In genomic region chr5:24388246-24388915, GRCm38 (mm10) we compare ENCODE assay signal across 8 mouse cellular contexts. TPM values are rescaled to one million over a fixed set of nuclear protein-coding genes. Genes with fewer than 3 reads are reported as not detected.
A peak's percentile ranks its signal among the peaks of the same experiment; 100 is the strongest.
DNase-seq lines count a peak whose midpoint lies in the region; ATAC-seq and TF ChIP-seq lines count a peak whose summit lies in the region.

No protein-coding gene starts in this region.

- H3K9me3 ChIP-seq in kidney, postnatal 0 days (replicated peaks; ENCODE audit: low read length) = no peaks in the 10 kb centered on the region
- no peaks in the 10 kb centered on the region for H3K9me3 ChIP-seq in hindbrain, embryonic 15.5 days
- no peaks in the 10 kb centered on the region for H3K9me3 ChIP-seq in midbrain, embryonic 16.5 days (replicated peaks; ENCODE audit: control insufficient read depth, low read length, poor library complexity, severe bottlenecking)

- no peak for TF ChIP-seq CTCF in kidney, postnatal 0 days (IDR thresholded peaks at IDR 0.05; ENCODE audit: low read depth)

- peak; percentile 10 for DNase-seq in kidney, postnatal 0 days (ENCODE audit: low spot score)
- no peak for DNase-seq in kidney, postnatal 14 days
- no peak for DNase-seq in retina, postnatal 1 day
- no peak for DNase-seq in cerebellum, postnatal 14 days

- peak overlapping the region; percentile 94 for H3K4me2 ChIP-seq in kidney, postnatal 0 days (ENCODE audit: low read length)
- peak overlapping the region; percentile 99 for H3K4me2 ChIP-seq in hindbrain, embryonic 15.5 days
- H3K4me2 ChIP-seq in midbrain, embryonic 16.5 days (ENCODE audit: low read length) = peak overlapping the region; percentile 96

- ATAC-seq in kidney, postnatal 0 days (replicated peaks; ENCODE audit: low FRiP score, low read depth) = no peak
- ATAC-seq in hindbrain, embryonic 15.5 days (ENCODE audit: low FRiP score, low read depth) = no peak
- no peak for ATAC-seq in midbrain, embryonic 16.5 days
- no peak for ATAC-seq in activated CD4-positive, CD25-positive, alpha-beta regulatory T cell, adult 4 months

- peaks cover 15% of the 10 kb centered on the region for H3K4me1 ChIP-seq in kidney, postnatal 0 days (replicated peaks; ENCODE audit: insufficient read depth, low read length)
- peaks cover 15% of the 10 kb centered on the region for H3K4me1 ChIP-seq in brown adipose tissue, adult 24 weeks (ENCODE audit: control insufficient read depth, insufficient read depth, insufficient read length, low read length)
- H3K4me1 ChIP-seq in hindbrain, embryonic 15.5 days (replicated peaks) = peaks cover 34% of the 10 kb centered on the region
- H3K4me1 ChIP-seq in midbrain, embryonic 16.5 days (ENCODE audit: control insufficient read depth, insufficient read depth, low read length) = peaks cover 17% of the 10 kb centered on the region; the same call in 1 of the 2 replicates

- H3K27me3 ChIP-seq in kidney, postnatal 0 days (ENCODE audit: insufficient read depth, low read length) = peaks cover 6% of the 10 kb centered on the region; the same call in 1 of the 2 replicates
- H3K27me3 ChIP-seq in hindbrain, embryonic 15.5 days = peaks cover 25% of the 10 kb centered on the region
- peaks cover 29% of the 10 kb centered on the region for H3K27me3 ChIP-seq in midbrain, embryonic 16.5 days (ENCODE audit: control insufficient read depth, insufficient read depth, low read depth, low read length)

- H3K4me3 ChIP-seq in kidney, postnatal 0 days (replicated peaks; ENCODE audit: low read depth, low read length) = peak overlapping the region; percentile 43
- H3K4me3 ChIP-seq in brown adipose tissue, adult 24 weeks (ENCODE audit: insufficient read depth, low read depth, low read length) = peak overlapping the region; percentile 48
- H3K4me3 ChIP-seq in hindbrain, embryonic 15.5 days = peak overlapping the region; percentile 50
- H3K4me3 ChIP-seq in midbrain, embryonic 16.5 days (ENCODE audit: low read depth, low read length) = peak overlapping the region; percentile 54

- peak overlapping the region; percentile 59 for H3K9ac ChIP-seq in kidney, postnatal 0 days (ENCODE audit: low read depth, low read length)
- H3K9ac ChIP-seq in hindbrain, embryonic 15.5 days = peak overlapping the region; percentile 50
- peak overlapping the region; percentile 70 for H3K9ac ChIP-seq in midbrain, embryonic 16.5 days (ENCODE audit: low read depth, low read length)

- H3K36me3 ChIP-seq in kidney, postnatal 0 days (ENCODE audit: insufficient read depth, low read length) = no peaks in the 10 kb centered on the region
- no peaks in the 10 kb centered on the region for H3K36me3 ChIP-seq in hindbrain, embryonic 15.5 days
- H3K36me3 ChIP-seq in midbrain, embryonic 16.5 days (ENCODE audit: control insufficient read depth, insufficient read depth, low read length) = no peaks in the 10 kb centered on the region

- WGBS in kidney, postnatal 0 days = 28% methylated on average over 25 of the region's 26 CpGs
- 23% methylated on average over 26 of the region's 26 CpGs for WGBS in hindbrain, embryonic 15.5 days
- WGBS in midbrain, embryonic 16.5 days = 24% methylated on average over 26 of the region's 26 CpGs

- no peak overlapping the region; the same call in 1 of the 2 replicates for H3K27ac ChIP-seq in kidney, postnatal 0 days
- H3K27ac ChIP-seq in brown adipose tissue, adult 24 weeks (replicated peaks; ENCODE audit: low read depth, low read length) = no peak overlapping the region
- H3K27ac ChIP-seq in hindbrain, embryonic 15.5 days (replicated peaks) = peak overlapping the region; percentile 60
- peak overlapping the region; percentile 42 for H3K27ac ChIP-seq in midbrain, embryonic 16.5 days (ENCODE audit: low read length)

RNA-seq across cellular contexts. Expression of gene Atg9b, which starts 3.6 kb away (rescaled TPM):
- polyA plus RNA-seq in kidney, postnatal 0 days (2015; fragmentation: Nextera tagmentation; extraction: Ambion mirVana) = 0.59 and 0.60 TPM in 2 replicates
- polyA plus RNA-seq in brown adipose tissue, adult 24 weeks (2012; ENCODE audit: insufficient read depth, insufficient read length, missing spikeins) = 5.8 and 6.2 TPM in 2 replicates
- 2.9 and 3.6 TPM in 2 replicates for polyA plus RNA-seq in hindbrain, embryonic 15.5 days (2015; fragmentation: Nextera tagmentation; extraction: Ambion mirVana)
- 3.8 and 4.4 TPM in 2 replicates for polyA plus RNA-seq in midbrain, embryonic 16.5 days (2015; fragmentation: Nextera tagmentation; extraction: Ambion mirVana)
- polyA plus RNA-seq in activated CD4-positive, CD25-positive, alpha-beta regulatory T cell, adult 4 months (2017; shearing (Covaris generic)) = 1 to 10 TPM; 2.2 to 2.9 TPM

RNA-seq across cellular contexts. Expression of gene Abcb8, which starts 5.1 kb away (rescaled TPM):
- 48.6 and 51.7 TPM in 2 replicates for polyA plus RNA-seq in kidney, postnatal 0 days (2015; fragmentation: Nextera tagmentation; extraction: Ambion mirVana)
- 107 and 122 TPM in 2 replicates for polyA plus RNA-seq in brown adipose tissue, adult 24 weeks (2012; ENCODE audit: insufficient read depth, insufficient read length, missing spikeins)
- polyA plus RNA-seq in hindbrain, embryonic 15.5 days (2015; fragmentation: Nextera tagmentation; extraction: Ambion mirVana) = 49.7 and 56.5 TPM in 2 replicates
- 49.2 and 54.9 TPM in 2 replicates for polyA plus RNA-seq in midbrain, embryonic 16.5 days (2015; fragmentation: Nextera tagmentation; extraction: Ambion mirVana)
- 10 to 100 TPM; 15.3 to 21.6 TPM for polyA plus RNA-seq in activated CD4-positive, CD25-positive, alpha-beta regulatory T cell, adult 4 months (2017; shearing (Covaris generic))

RNA-seq across cellular contexts. Expression of gene Nos3, which starts 23.8 kb away (rescaled TPM):
- 12.8 and 14.0 TPM in 2 replicates for polyA plus RNA-seq in kidney, postnatal 0 days (2015; fragmentation: Nextera tagmentation; extraction: Ambion mirVana)
- polyA plus RNA-seq in brown adipose tissue, adult 24 weeks (2012; ENCODE audit: insufficient read depth, insufficient read length, missing spikeins) = 10.2 and 11.2 TPM in 2 replicates
- polyA plus RNA-seq in hindbrain, embryonic 15.5 days (2015; fragmentation: Nextera tagmentation; extraction: Ambion mirVana) = 9.6 and 10.7 TPM in 2 replicates
- polyA plus RNA-seq in midbrain, embryonic 16.5 days (2015; fragmentation: Nextera tagmentation; extraction: Ambion mirVana) = 8.8 and 9.7 TPM in 2 replicates
- under 1 TPM in 1 of 2 experiments, not detected in 1; 0.42 TPM for polyA plus RNA-seq in activated CD4-positive, CD25-positive, alpha-beta regulatory T cell, adult 4 months (2017; shearing (Covaris generic))

RNA-seq across cellular contexts. Expression of gene Asic3, which starts 24.8 kb away (rescaled TPM):
- polyA plus RNA-seq in kidney, postnatal 0 days (2015; fragmentation: Nextera tagmentation; extraction: Ambion mirVana) = 0.40 and 0.46 TPM in 2 replicates
- polyA plus RNA-seq in brown adipose tissue, adult 24 weeks (2012; ENCODE audit: insufficient read depth, insufficient read length, missing spikeins) = not detected in 2 replicates
- polyA plus RNA-seq in hindbrain, embryonic 15.5 days (2015; fragmentation: Nextera tagmentation; extraction: Ambion mirVana) = 0.88 and 1.4 TPM in 2 replicates
- polyA plus RNA-seq in midbrain, embryonic 16.5 days (2015; fragmentation: Nextera tagmentation; extraction: Ambion mirVana) = 0.24 TPM in 1 of 2 replicates, not detected in the other
- under 1 TPM in 1 of 2 experiments, not detected in 1; 0.85 TPM for polyA plus RNA-seq in activated CD4-positive, CD25-positive, alpha-beta regulatory T cell, adult 4 months (2017; shearing (Covaris generic))

RNA-seq across cellular contexts. Expression of gene Cdk5, which starts 34.9 kb away (rescaled TPM):
- polyA plus RNA-seq in kidney, postnatal 0 days (2015; fragmentation: Nextera tagmentation; extraction: Ambion mirVana) = 47.2 and 51.3 TPM in 2 replicates
- polyA plus RNA-seq in brown adipose tissue, adult 24 weeks (2012; ENCODE audit: insufficient read depth, insufficient read length, missing spikeins) = 51.3 and 56.7 TPM in 2 replicates
- polyA plus RNA-seq in hindbrain, embryonic 15.5 days (2015; fragmentation: Nextera tagmentation; extraction: Ambion mirVana) = 115 and 123 TPM in 2 replicates
- polyA plus RNA-seq in midbrain, embryonic 16.5 days (2015; fragmentation: Nextera tagmentation; extraction: Ambion mirVana) = 130 and 149 TPM in 2 replicates
- 10 to 100 TPM; 54.8 to 58.3 TPM for polyA plus RNA-seq in activated CD4-positive, CD25-positive, alpha-beta regulatory T cell, adult 4 months (2017; shearing (Covaris generic))

Comparison
In these comparisons a context has a peak if more than half of its experiments do, and no peak if none do; other contexts are left out.
1. H3K27ac ChIP-seq: peak in hindbrain, embryonic 15.5 days (single experiment) and midbrain, embryonic 16.5 days (single experiment); none in kidney, postnatal 0 days (single experiment) and brown adipose tissue, adult 24 weeks (single experiment).
2. Peak in every context shown above with its lines, with median percentiles within 50 percentile points of each other: H3K4me2 ChIP-seq, H3K4me3 ChIP-seq and H3K9ac ChIP-seq.